Comparison of ENCODE assay signal across 21 mouse cellular contexts in genomic region chr9:106398667-106399311, GRCm38 (mm10). TPM values are rescaled to one million over a fixed set of nuclear protein-coding genes. Genes with fewer than 3 reads are reported as not detected.
DNase-seq lines count a peak whose midpoint lies in the region; ATAC-seq and TF ChIP-seq lines count a peak whose summit lies in the region.
"Had no signal": no experiment of that assay in that cellular context is flagged by ENCODE, and none has a peak within 500 bp of the region (broad histone marks: within the 10 kb centered on the region; RNA-seq: fewer than 3 reads in every experiment).

No protein-coding gene starts in this region.

- no peaks in the 10 kb centered on the region for H3K9me3 ChIP-seq in intestine, embryonic 15.5 days
- H3K9me3 ChIP-seq in liver, embryonic 15.5 days (replicated peaks), result no peaks in the 10 kb centered on the region
- H3K9me3 ChIP-seq in hindbrain, embryonic 12.5 days (replicated peaks), result no peaks in the 10 kb centered on the region
- H3K9me3 ChIP-seq: forebrain, embryonic 15.5 days; midbrain, embryonic 10.5 days had no signal

- peak overlapping the region; percentile 14 for H3K4me3 ChIP-seq in bone marrow, adult 2 months (replicated peaks; ENCODE audit: control insufficient read depth, low read depth, low read length)
- H3K4me3 ChIP-seq in intestine, embryonic 15.5 days (replicated peaks), result no peak overlapping the region
- H3K4me3 ChIP-seq in liver, embryonic 15.5 days (replicated peaks), result peak overlapping the region; percentile 17; the same call in 1 of the 2 replicates
- no peak overlapping the region for H3K4me3 ChIP-seq in hindbrain, embryonic 12.5 days
- H3K4me3 ChIP-seq: forebrain, embryonic 15.5 days; midbrain, embryonic 10.5 days had no signal

- H3K4me1 ChIP-seq in bone marrow, adult 2 months (ENCODE audit: control insufficient read depth, insufficient read depth, low read length), result peaks cover 7% of the 10 kb centered on the region
- H3K4me1 ChIP-seq in intestine, embryonic 15.5 days (replicated peaks), result peaks cover 14% of the 10 kb centered on the region; the same call in 1 of the 2 replicates
- peaks cover 80% of the 10 kb centered on the region for H3K4me1 ChIP-seq in liver, embryonic 15.5 days (replicated peaks)
- H3K4me1 ChIP-seq in hindbrain, embryonic 12.5 days, result peaks cover 14% of the 10 kb centered on the region

- H3K27ac ChIP-seq in bone marrow, adult 2 months (ENCODE audit: control insufficient read depth, insufficient read depth, low read depth, low read length, poor library complexity), result peak overlapping the region; percentile 75
- H3K27ac ChIP-seq in intestine, embryonic 15.5 days, result no peak overlapping the region
- H3K27ac ChIP-seq in liver, embryonic 15.5 days (replicated peaks), result peak overlapping the region; percentile 95
- H3K27ac ChIP-seq in hindbrain, embryonic 12.5 days, result no peak overlapping the region
- H3K27ac ChIP-seq: forebrain, embryonic 15.5 days; hindbrain, embryonic 14.5 days; midbrain, embryonic 10.5 days had no signal

- no peaks in the 10 kb centered on the region for H3K36me3 ChIP-seq in intestine, embryonic 15.5 days
- no peaks in the 10 kb centered on the region for H3K36me3 ChIP-seq in liver, embryonic 15.5 days (replicated peaks)
- H3K36me3 ChIP-seq in hindbrain, embryonic 12.5 days, result no peaks in the 10 kb centered on the region
- H3K36me3 ChIP-seq: forebrain, embryonic 15.5 days; midbrain, embryonic 10.5 days had no signal

- no peaks in the 10 kb centered on the region for H3K27me3 ChIP-seq in intestine, embryonic 15.5 days (replicated peaks)
- no peaks in the 10 kb centered on the region; the same call in 1 of the 2 replicates for H3K27me3 ChIP-seq in liver, embryonic 15.5 days
- H3K27me3 ChIP-seq in hindbrain, embryonic 12.5 days, result no peaks in the 10 kb centered on the region
- H3K27me3 ChIP-seq: forebrain, embryonic 15.5 days had no signal

- WGBS in bone marrow, adult 2 months, result 51% methylated on average over 9 of the region's 9 CpGs
- WGBS in intestine, embryonic 15.5 days, result 62% methylated on average over 9 of the region's 9 CpGs
- 33% methylated on average over 9 of the region's 9 CpGs for WGBS in liver, embryonic 15.5 days (ENCODE audit: insufficient replicate concordance)
- WGBS in hindbrain, embryonic 12.5 days, result 81% methylated on average over 9 of the region's 9 CpGs

- no peak overlapping the region for H3K9ac ChIP-seq in intestine, embryonic 15.5 days
- H3K9ac ChIP-seq in liver, embryonic 15.5 days, result peak overlapping the region; percentile 47
- H3K9ac ChIP-seq in hindbrain, embryonic 12.5 days, result no peak overlapping the region
- H3K9ac ChIP-seq: forebrain, embryonic 15.5 days; hindbrain, embryonic 14.5 days had no signal

- TF ChIP-seq CTCF in bone marrow, adult 2 months (IDR thresholded peaks at IDR 0.05; ENCODE audit: control insufficient read depth, insufficient read depth, low read length), result no peak

- peak; percentile 37; the same call in 1 of the 2 replicates for ATAC-seq in intestine, embryonic 15.5 days
- ATAC-seq in liver, embryonic 15.5 days (ENCODE audit: insufficient read depth), result peak; percentile 91
- no peak for ATAC-seq in hindbrain, embryonic 12.5 days (ENCODE audit: low FRiP score)
- ATAC-seq: activated CD4-positive, CD25-positive, alpha-beta regulatory T cell, adult 4 months; forebrain, embryonic 15.5 days; lung, postnatal 0 days had no signal

- no peak overlapping the region for H3K4me2 ChIP-seq in intestine, embryonic 15.5 days (replicated peaks)
- H3K4me2 ChIP-seq in liver, embryonic 15.5 days, result peak overlapping the region; percentile 67
- no peak overlapping the region for H3K4me2 ChIP-seq in hindbrain, embryonic 12.5 days (replicated peaks)
- H3K4me2 ChIP-seq: forebrain, embryonic 15.5 days; hindbrain, embryonic 14.5 days had no signal

- TF ChIP-seq POLR2A in bone marrow, adult 2 months (IDR thresholded peaks at IDR 0.05; ENCODE audit: borderline replicate concordance, control insufficient read depth, low read depth, low read length), result no peak

- DNase-seq in 416B (ENCODE audit: low read depth), result peak; percentile 39
- no peak for DNase-seq in gastrocnemius, adult 8-10 months (ENCODE audit: low spot score in 2 of 2)
- DNase-seq in kidney, adult 8-10 months, result no peak
- no peak for DNase-seq in right cerebral cortex, adult 18-20 months
- DNase-seq: adrenal gland, postnatal 25 days; cerebellum, adult 11-12 months; heart, adult 11 months; kidney, adult 2 months; kidney, postnatal 4 days; layer of hippocampus, postnatal 36 days; retina, postnatal 1 day; thymus, adult 18-20 months had no signal

RNA-seq across cellular contexts. Expression of gene Dusp7, which starts 30.4 kb away (rescaled TPM):
- polyA plus RNA-seq in bone marrow, adult 2 months (2011; ENCODE audit: insufficient read depth, insufficient read length, low replicate concordance, missing spikeins), result 3.8 and 11.6 TPM in 2 replicates
- 10.0 and 10.3 TPM in 2 replicates for polyA plus RNA-seq in intestine, embryonic 15.5 days (2015; fragmentation: Nextera tagmentation; extraction: Ambion mirVana)
- 3.4 and 5.1 TPM in 2 replicates for polyA plus RNA-seq in liver, embryonic 15.5 days (2015; fragmentation: Nextera tagmentation; extraction: Ambion mirVana)
- 10 to 100 TPM; 15.4 to 53.2 (median 35.0) TPM for total RNA-seq in gastrocnemius, adult 8-10 months (2022)
- polyA plus RNA-seq in hindbrain, embryonic 12.5 days (2016; fragmentation: Nextera tagmentation; extraction: Ambion mirVana), result 25.5 and 26.9 TPM in 2 replicates

RNA-seq across cellular contexts. Expression of gene Rpl29, which starts 30.5 kb away (rescaled TPM):
- polyA plus RNA-seq in bone marrow, adult 2 months (2011; ENCODE audit: insufficient read depth, insufficient read length, low replicate concordance, missing spikeins), result 121 and 145 TPM in 2 replicates
- 981 and 1,002 TPM in 2 replicates for polyA plus RNA-seq in intestine, embryonic 15.5 days (2015; fragmentation: Nextera tagmentation; extraction: Ambion mirVana)
- polyA plus RNA-seq in liver, embryonic 15.5 days (2015; fragmentation: Nextera tagmentation; extraction: Ambion mirVana), result 454 and 516 TPM in 2 replicates
- total RNA-seq in gastrocnemius, adult 8-10 months (2022), result 100 to 1,000 TPM; 259 to 320 (median 274) TPM
- 629 and 723 TPM in 2 replicates for polyA plus RNA-seq in hindbrain, embryonic 12.5 days (2016; fragmentation: Nextera tagmentation; extraction: Ambion mirVana)

RNA-seq across cellular contexts. Expression of gene Acy1, which starts 39.3 kb away (rescaled TPM):
- polyA plus RNA-seq in bone marrow, adult 2 months (2011; ENCODE audit: insufficient read depth, insufficient read length, low replicate concordance, missing spikeins), result 9.5 and 15.5 TPM in 2 replicates
- polyA plus RNA-seq in intestine, embryonic 15.5 days (2015; fragmentation: Nextera tagmentation; extraction: Ambion mirVana), result 47.7 and 48.7 TPM in 2 replicates
- polyA plus RNA-seq in liver, embryonic 15.5 days (2015; fragmentation: Nextera tagmentation; extraction: Ambion mirVana), result 32.4 and 35.5 TPM in 2 replicates
- 10 to 100 TPM in 2 of 4 experiments, 1 to 10 TPM in 2; 6.2 to 13.0 (median 9.1) TPM for total RNA-seq in gastrocnemius, adult 8-10 months (2022)
- 29.0 and 30.7 TPM in 2 replicates for polyA plus RNA-seq in hindbrain, embryonic 12.5 days (2016; fragmentation: Nextera tagmentation; extraction: Ambion mirVana)

RNA-seq across cellular contexts. Expression of gene Abhd14b, which starts 48.5 kb away (rescaled TPM):
- polyA plus RNA-seq in bone marrow, adult 2 months (2011; ENCODE audit: insufficient read depth, insufficient read length, low replicate concordance, missing spikeins), result 4.9 and 6.5 TPM in 2 replicates
- polyA plus RNA-seq in intestine, embryonic 15.5 days (2015; fragmentation: Nextera tagmentation; extraction: Ambion mirVana), result 25.4 and 31.8 TPM in 2 replicates
- polyA plus RNA-seq in liver, embryonic 15.5 days (2015; fragmentation: Nextera tagmentation; extraction: Ambion mirVana), result 29.0 and 36.4 TPM in 2 replicates
- total RNA-seq in gastrocnemius, adult 8-10 months (2022), result 1 to 10 TPM; 2.1 to 3.8 (median 3.3) TPM
- 7.6 and 8.5 TPM in 2 replicates for polyA plus RNA-seq in hindbrain, embryonic 12.5 days (2016; fragmentation: Nextera tagmentation; extraction: Ambion mirVana)

RNA-seq across cellular contexts. Expression of gene Abhd14a, which starts 48.7 kb away (rescaled TPM):
- polyA plus RNA-seq in bone marrow, adult 2 months (2011; ENCODE audit: insufficient read depth, insufficient read length, low replicate concordance, missing spikeins), result 4.4 and 16.3 TPM in 2 replicates
- polyA plus RNA-seq in intestine, embryonic 15.5 days (2015; fragmentation: Nextera tagmentation; extraction: Ambion mirVana), result 49.1 and 51.0 TPM in 2 replicates
- 20.2 and 22.0 TPM in 2 replicates for polyA plus RNA-seq in liver, embryonic 15.5 days (2015; fragmentation: Nextera tagmentation; extraction: Ambion mirVana)
- 10 to 100 TPM; 15.2 to 17.8 (median 16.7) TPM for total RNA-seq in gastrocnemius, adult 8-10 months (2022)
- 37.5 and 39.7 TPM in 2 replicates for polyA plus RNA-seq in hindbrain, embryonic 12.5 days (2016; fragmentation: Nextera tagmentation; extraction: Ambion mirVana)

Comparison
In these comparisons a context has a peak if more than half of its experiments do, and no peak if none do; other contexts are left out.
1. H3K27ac ChIP-seq: peak in bone marrow, adult 2 months (single experiment) and liver, embryonic 15.5 days (single experiment); none in intestine, embryonic 15.5 days (single experiment) and hindbrain, embryonic 12.5 days (single experiment).
2. H3K4me3 ChIP-seq: peak in bone marrow, adult 2 months (single experiment) and liver, embryonic 15.5 days (single experiment); none in intestine, embryonic 15.5 days (single experiment) and hindbrain, embryonic 12.5 days (single experiment).